Mouse (Mus musculus) lung, adult 2 months (tissue): Measurements from ENCODE around the gene Abcd1. TPM values are rescaled to one million over a fixed set of nuclear protein-coding genes. Genes with fewer than 3 reads are reported as not detected.

Experiments
- DNase-seq: peaks from one replicate; pipeline ENCODE4 v3.0.0; 2022
- H3K4me1 ChIP-seq: fragments of 200-500 bp; 2 replicates; pipeline ENCODE4 v1.6.1; 2011; ENCODE audit warnings: low read length; ENCODE audit not compliant: control insufficient read depth, insufficient read depth
- H3K4me3 ChIP-seq: fragments of 200-500 bp; replicated peaks from 2 replicates; pipeline ENCODE3; 2011; ENCODE audit warnings: low read depth, mild to moderate bottlenecking, control low read depth, low read length; ENCODE audit errors: extremely low read depth
- CTCF ChIP-seq: fragments of 200-500 bp; IDR thresholded peaks from 2 replicates; pipeline ENCODE4 v1.5.1; 2011; ENCODE audit warnings: mild to moderate bottlenecking, low read length, control low read depth; ENCODE audit not compliant: insufficient read depth
- POLR2A ChIP-seq: fragments of 200-500 bp; IDR thresholded peaks from 2 replicates; pipeline ENCODE4 v1.6.1; 2011; ENCODE audit warnings: low read depth, mild to moderate bottlenecking, control low read depth, low read length, borderline replicate concordance; ENCODE audit errors: extremely low read depth
- WGBS: fragments of 180-500 bp; shearing (Covaris S2); methylation state at CpG from one replicate; pipeline ENCODE4 v1.1.7; 2018; 5-methylcytosine and 5-hydroxymethylcytosine counted together
- polyA plus RNA-seq: library from polyadenylated mRNA; depleted of rRNA; stranded (reverse); fragments of >200 nt; gene quantifications from 2 replicates; pipeline ENCODE4 v1.2.3, GENCODE M21; 2012

The Abcd1 gene
- polyA plus RNA-seq, 1 experiment: 53.6 TPM

GRCm38 (mm10) chrX:73690917-73691629, 25.3 kb upstream of the Abcd1 start:
- no peaks in the 10 kb centered on the region for H3K4me1 ChIP-seq
- TF ChIP-seq POLR2A (no peak), CTCF (peak; percentile 69)
- peak; percentile 24 for DNase-seq
- no peak overlapping the region for H3K4me3 ChIP-seq
- 58% methylated on average over 5 of the region's 5 CpGs for WGBS

GRCm38 (mm10) chrX:73700472-73700871, 15.9 kb upstream of the Abcd1 start:
- H3K4me1 ChIP-seq: no peaks in the 10 kb centered on the region
- WGBS: 62% methylated on average over 1 of the region's 1 CpGs
- TF ChIP-seq POLR2A (no peak), CTCF (no peak)
- no peak for DNase-seq
- no peak overlapping the region for H3K4me3 ChIP-seq

- peak; percentile 23 for DNase-seq
- 36% methylated on average over 21 of the region's 21 CpGs for WGBS
- Histone ChIP-seq H3K4me3 (peak overlapping the region; percentile 87), H3K4me1 (peaks cover 13% of the 10 kb centered on the region)
- TF ChIP-seq CTCF (no peak), POLR2A (no peak)
Measured at GRCm38 (mm10) chrX:73715476-73716108, 805 bp upstream of the Abcd1 start.

GRCm38 (mm10) chrX:73716709-73717545, 530 bp downstream of the Abcd1 start:
- TF ChIP-seq POLR2A: peak; percentile 77; the same call in 1 of the 2 replicates
- TF ChIP-seq CTCF: no peak
- DNase-seq: peak; percentile 36
- peak overlapping the region; percentile 87 for H3K4me3 ChIP-seq
- H3K4me1 ChIP-seq: peaks cover 17% of the 10 kb centered on the region
- WGBS: 44% methylated on average over 30 of the region's 30 CpGs

- H3K4me3 ChIP-seq: peak overlapping the region; percentile 87
- H3K4me1 ChIP-seq: peaks cover 17% of the 10 kb centered on the region
- DNase-seq: peak; percentile 31
- TF ChIP-seq CTCF: no peak
- TF ChIP-seq POLR2A: 0 out of 2 replicates have a peak, but pooled peaks have one; percentile 14
- 38% methylated on average over 11 of the region's 11 CpGs for WGBS
Measured at GRCm38 (mm10) chrX:73717667-73718066, 1.3 kb downstream of the Abcd1 start.

- TF ChIP-seq POLR2A: no peak
- no peak for TF ChIP-seq CTCF
- 47% methylated on average over 3 of the region's 3 CpGs for WGBS
- peak overlapping the region; percentile 87 for H3K4me3 ChIP-seq
- peaks cover 17% of the 10 kb centered on the region for H3K4me1 ChIP-seq
- peak; percentile 17 for DNase-seq
Measured at GRCm38 (mm10) chrX:73718271-73718670, 1.9 kb downstream of the Abcd1 start.

GRCm38 (mm10) chrX:73718686-73719362, 2.4 kb downstream of the Abcd1 start:
- Histone ChIP-seq H3K4me1 (peaks cover 17% of the 10 kb centered on the region), H3K4me3 (peak overlapping the region; percentile 27)
- DNase-seq: peak; percentile 36
- WGBS: 28% methylated on average over 5 of the region's 5 CpGs
- no peak for TF ChIP-seq CTCF
- TF ChIP-seq POLR2A: no peak

GRCm38 (mm10) chrX:73730908-73731307, 14.5 kb downstream of the Abcd1 start:
- 47% methylated on average over 1 of the region's 1 CpGs for WGBS
- Histone ChIP-seq H3K4me3 (no peak overlapping the region), H3K4me1 (no peaks in the 10 kb centered on the region)
- DNase-seq: no peak
- TF ChIP-seq CTCF: no peak

- no peak for TF ChIP-seq POLR2A
- TF ChIP-seq CTCF: peak; percentile 35; the same call in 1 of the 2 replicates
- Histone ChIP-seq H3K4me1 (no peaks in the 10 kb centered on the region), H3K4me3 (no peak overlapping the region)
- WGBS: 70% methylated on average over 1 of the region's 1 CpGs
- DNase-seq: no peak
Measured at GRCm38 (mm10) chrX:73738155-73738554, 21.8 kb downstream of the Abcd1 start.
